Mouse (Mus musculus): ENCODE measurements around the gene Orc1.

The Orc1 gene

DNA sequence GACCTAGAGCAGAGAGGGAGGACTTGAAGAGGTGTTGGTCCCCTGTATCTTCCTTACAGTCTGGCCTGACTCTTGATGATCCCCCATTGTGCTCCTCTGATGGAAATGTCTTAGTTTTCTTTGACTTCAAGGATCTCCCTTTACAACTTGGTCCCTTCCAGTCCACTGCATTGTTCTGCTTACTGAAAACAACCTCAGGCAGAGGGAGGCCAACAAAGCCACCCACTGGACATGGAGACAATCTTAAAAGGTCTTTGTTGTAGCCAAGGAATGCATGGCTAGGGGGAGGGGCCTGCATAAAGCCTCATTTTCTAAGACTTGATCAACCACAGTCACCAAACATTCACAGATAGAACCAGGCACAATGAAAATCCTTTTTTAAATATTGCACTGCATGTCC lies 55.9 kb downstream of the Orc1 start:
- no peak for DNase-seq (ENCODE audit: low spot score in 2 of 2)

DNA sequence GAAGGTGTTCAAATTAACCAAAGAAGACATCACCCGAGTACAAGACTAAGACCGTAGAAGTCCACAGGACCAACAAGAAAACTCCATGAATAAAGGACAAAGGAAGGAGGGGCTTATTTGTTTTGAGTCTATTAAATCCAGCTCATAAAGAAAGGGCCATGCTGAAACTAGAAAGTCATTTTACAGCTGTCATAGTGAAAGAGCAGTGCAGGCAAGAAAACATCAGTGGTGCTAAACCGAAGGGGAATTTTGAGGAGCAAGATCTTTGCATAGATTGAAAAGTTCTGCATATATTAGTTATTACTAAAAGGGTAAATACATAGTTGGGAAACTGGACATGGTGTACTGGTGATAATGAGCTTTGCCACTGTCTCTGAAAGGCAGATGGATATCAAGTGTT lies 58.5 kb downstream of the Orc1 start:
- no peak for DNase-seq (ENCODE audit: low spot score in 2 of 2)

DNA sequence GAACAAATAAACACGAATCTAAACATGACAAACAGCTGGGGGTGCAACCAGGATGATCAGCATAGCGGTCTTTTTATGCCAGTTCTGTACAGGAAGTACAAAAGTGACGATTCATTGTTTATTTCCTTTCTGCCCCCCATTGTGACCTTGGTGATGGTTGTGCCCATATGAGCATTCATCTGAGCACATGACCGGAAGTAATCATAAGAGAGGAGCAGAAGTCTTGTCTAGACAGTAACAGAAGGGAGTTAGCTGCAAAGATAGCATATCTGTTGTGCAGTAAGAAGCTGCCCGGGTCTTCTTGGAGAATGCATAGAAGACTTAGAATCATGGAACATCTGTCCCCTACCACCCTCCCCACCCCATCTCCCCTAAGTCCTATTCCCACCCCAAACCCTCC lies 59.5 kb downstream of the Orc1 start:
- DNase-seq (ENCODE audit: low spot score in 2 of 2): no peak

DNA sequence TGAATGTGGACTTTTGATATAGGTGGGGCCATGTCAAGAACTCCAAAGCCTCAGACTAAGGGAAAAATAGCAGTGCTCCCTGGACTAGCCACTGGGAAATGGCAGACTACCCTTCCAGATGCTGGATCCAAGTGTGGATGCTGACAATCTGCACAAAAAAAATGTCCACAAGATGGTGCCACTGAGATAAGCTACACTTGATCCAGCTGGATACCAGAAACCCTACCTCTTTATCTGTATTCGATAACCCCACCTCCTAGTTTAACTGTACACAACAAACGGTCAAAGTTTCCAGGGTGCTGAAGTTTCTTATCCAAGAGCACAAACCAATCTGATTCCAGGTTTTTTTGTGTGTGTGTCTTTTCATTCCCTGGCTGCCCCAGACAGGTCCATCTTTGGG lies 85.2 kb downstream of the Orc1 start:
- DNase-seq (ENCODE audit: low spot score in 2 of 2): no peak

All from urinary bladder, postnatal 36 days (tissue).